Mouse (Mus musculus) midbrain, embryonic 13.5 days (tissue): ENCODE measurements around the gene Smtnl2. TPM values are rescaled to one million over a fixed set of nuclear protein-coding genes. Genes with fewer than 3 reads are reported as not detected.
"Not testable (repeated sequence)": the region's sequence is repeated elsewhere in the genome, so short reads cannot be mapped to it uniquely, and the experiment has no call there.

ENCODE experiments used
- ATAC-seq: fragments of 200-750 bp; cut with Nextera tagmentation; 2 replicates; pipeline ENCODE4 v1.8.0; 2017; ENCODE audit warnings: mild to moderate bottlenecking, moderate TSS enrichment, moderate library complexity
- H3K27ac ChIP-seq: fragments of 300-500 bp; sonication (generic); 2 replicates; pipeline ENCODE4 v1.5.1; 2015; ENCODE audit warnings: inconsistent platforms, mild to moderate bottlenecking, moderate library complexity
- H3K27me3 ChIP-seq: fragments of 300-500 bp; sonication (generic); 2 replicates; pipeline ENCODE4 v1.6.1; 2015; ENCODE audit warnings: mild to moderate bottlenecking, inconsistent platforms
- H3K36me3 ChIP-seq: fragments of 300-500 bp; sonication (generic); 2 replicates; pipeline ENCODE4 v1.6.1; 2015; ENCODE audit warnings: mild to moderate bottlenecking, inconsistent platforms
- H3K4me1 ChIP-seq: fragments of 300-500 bp; sonication (generic); replicated peaks from 2 replicates; pipeline ENCODE4 v1.6.1; 2015; ENCODE audit warnings: inconsistent platforms
- H3K4me2 ChIP-seq: fragments of 300-500 bp; sonication (generic); replicated peaks from 2 replicates; pipeline ENCODE4 v1.6.1; 2015; ENCODE audit warnings: moderate library complexity, mild to moderate bottlenecking, inconsistent platforms
- H3K4me3 ChIP-seq: fragments of 300-500 bp; sonication (generic); replicated peaks from 2 replicates; pipeline ENCODE4 v1.5.1; 2015; ENCODE audit warnings: mild to moderate bottlenecking, inconsistent platforms
- H3K9ac ChIP-seq: fragments of 300-500 bp; sonication (generic); replicated peaks from 2 replicates; pipeline ENCODE4 v1.6.1; 2015; ENCODE audit warnings: mild to moderate bottlenecking, inconsistent platforms
- H3K9me3 ChIP-seq: fragments of 300-500 bp; sonication (generic); 2 replicates; pipeline ENCODE4 v1.6.1; 2016; ENCODE audit warnings: mild to moderate bottlenecking, inconsistent platforms
- WGBS: fragments of 180-500 bp; shearing (Covaris S2); methylation state at CpG from one replicate; pipeline ENCODE4 v1.1.7; 2015; 5-methylcytosine and 5-hydroxymethylcytosine counted together
- polyA plus RNA-seq: library from polyadenylated mRNA; unstranded; fragments of >200 nt; fragmentation: Nextera tagmentation; extraction: Ambion mirVana; gene quantifications from 2 replicates; pipeline ENCODE4 v1.2.1, GENCODE M21; 2015

The Smtnl2 gene
- polyA plus RNA-seq, 1 experiment from 2014 or later: 3.2 TPM

DNA sequence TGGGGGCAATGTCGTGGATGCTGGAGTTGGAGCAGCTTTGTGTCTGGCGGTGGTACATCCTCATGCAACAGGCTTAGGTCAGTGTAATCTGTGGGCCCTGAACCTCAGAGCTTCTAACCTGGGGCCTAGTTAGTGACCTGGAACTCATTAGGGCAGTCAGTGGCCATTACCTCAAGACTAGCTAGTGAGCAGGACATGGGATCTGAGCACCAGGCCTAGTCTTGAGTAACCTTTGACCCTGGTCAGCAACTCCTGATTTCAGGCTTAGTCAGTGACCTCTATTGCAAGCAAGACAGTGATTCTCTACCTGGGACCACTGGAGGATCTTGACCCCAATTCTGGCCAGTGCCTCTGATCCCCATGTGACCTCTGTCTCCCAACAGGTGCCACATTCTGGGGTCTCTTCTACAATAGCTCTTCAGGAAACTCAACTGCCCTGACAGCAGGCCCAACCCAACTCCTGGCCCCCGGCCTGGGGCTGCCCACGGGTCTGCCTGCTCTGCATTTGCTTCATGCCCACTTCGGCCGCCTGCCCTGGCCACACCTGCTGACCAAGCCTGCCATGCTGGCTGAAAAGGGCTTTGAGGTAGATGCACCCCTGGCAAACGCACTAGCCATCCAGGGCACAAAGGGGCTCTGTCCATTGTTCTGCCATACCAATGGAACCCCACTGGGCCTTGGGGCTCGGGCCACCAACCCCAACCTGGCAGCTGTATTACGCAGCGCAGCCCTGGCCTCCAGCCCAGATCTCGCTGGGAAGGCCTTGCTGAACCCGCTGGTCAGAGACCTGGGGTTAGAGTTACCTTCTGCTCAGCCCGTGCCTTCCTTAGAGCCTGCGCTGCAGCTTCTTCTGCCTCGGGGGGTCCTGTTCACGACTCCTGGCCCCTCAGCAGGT, 25.5 kb upstream of the Smtnl2 start:
- no peak overlapping the region for H3K27ac ChIP-seq
- no peak for ATAC-seq
- H3K9ac ChIP-seq: no peak overlapping the region
- H3K4me2 ChIP-seq: no peak overlapping the region
- no peaks in the 10 kb centered on the region for H3K9me3 ChIP-seq
- H3K4me1 ChIP-seq: peaks cover 5% of the 10 kb centered on the region
- H3K27me3 ChIP-seq: no peaks in the 10 kb centered on the region
- WGBS: 84% methylated on average over 16 of the region's 16 CpGs
- H3K36me3 ChIP-seq: no peaks in the 10 kb centered on the region
- no peak overlapping the region for H3K4me3 ChIP-seq

DNA sequence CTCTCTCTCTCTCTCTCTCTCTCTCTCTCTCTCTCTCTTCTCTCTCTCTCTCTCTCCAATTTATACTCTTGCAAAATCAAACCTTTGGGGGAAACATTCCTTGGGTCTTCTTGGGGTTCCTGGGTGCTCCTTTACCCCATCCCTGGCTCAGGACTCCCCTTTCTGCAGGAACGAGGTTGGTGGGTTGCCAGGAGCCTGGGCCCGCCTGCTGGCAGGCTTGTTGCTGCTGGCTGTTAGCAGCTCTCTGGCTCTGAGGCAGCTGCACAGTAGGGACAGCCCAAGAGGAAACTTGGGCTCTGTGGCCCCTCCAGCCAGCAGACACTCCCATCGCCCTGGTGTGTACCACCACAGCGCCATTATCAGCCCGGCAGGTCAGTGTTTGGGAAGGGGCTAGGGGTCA, 24.8 kb upstream of the Smtnl2 start:
- no peaks in the 10 kb centered on the region for H3K4me1 ChIP-seq
- no peaks in the 10 kb centered on the region for H3K27me3 ChIP-seq
- no peaks in the 10 kb centered on the region for H3K9me3 ChIP-seq
- 80% methylated on average over 5 of the region's 5 CpGs for WGBS
- no peak overlapping the region for H3K4me2 ChIP-seq
- no peak overlapping the region for H3K4me3 ChIP-seq
- H3K36me3 ChIP-seq: no peaks in the 10 kb centered on the region
- no peak for ATAC-seq
- no peak overlapping the region for H3K27ac ChIP-seq
- no peak overlapping the region for H3K9ac ChIP-seq

DNA sequence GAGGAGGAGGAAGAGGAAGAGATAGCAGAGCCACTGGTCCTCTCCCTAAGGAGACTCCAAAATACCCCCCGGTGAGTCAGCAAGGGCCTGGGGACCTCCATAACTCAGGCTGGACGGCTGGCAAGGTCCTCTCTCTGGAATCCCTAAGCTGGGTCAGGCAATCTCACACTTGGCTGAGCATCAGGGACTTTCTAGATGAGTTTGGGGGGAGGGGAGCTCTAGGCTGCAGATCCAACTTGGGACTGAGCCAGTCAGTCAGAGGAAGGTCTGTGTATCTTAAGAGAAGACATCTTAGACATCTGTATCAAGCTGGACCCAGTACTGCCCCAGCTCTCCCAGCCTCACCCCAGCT, 24.2 kb upstream of the Smtnl2 start:
- no peak overlapping the region for H3K4me2 ChIP-seq
- H3K27me3 ChIP-seq: no peaks in the 10 kb centered on the region
- H3K4me1 ChIP-seq: no peaks in the 10 kb centered on the region
- H3K4me3 ChIP-seq: no peak overlapping the region
- no peak overlapping the region for H3K9ac ChIP-seq
- no peaks in the 10 kb centered on the region for H3K9me3 ChIP-seq
- H3K27ac ChIP-seq: no peak overlapping the region
- no peak for ATAC-seq
- H3K36me3 ChIP-seq: no peaks in the 10 kb centered on the region
- WGBS: 50% methylated on average over 2 of the region's 2 CpGs

DNA sequence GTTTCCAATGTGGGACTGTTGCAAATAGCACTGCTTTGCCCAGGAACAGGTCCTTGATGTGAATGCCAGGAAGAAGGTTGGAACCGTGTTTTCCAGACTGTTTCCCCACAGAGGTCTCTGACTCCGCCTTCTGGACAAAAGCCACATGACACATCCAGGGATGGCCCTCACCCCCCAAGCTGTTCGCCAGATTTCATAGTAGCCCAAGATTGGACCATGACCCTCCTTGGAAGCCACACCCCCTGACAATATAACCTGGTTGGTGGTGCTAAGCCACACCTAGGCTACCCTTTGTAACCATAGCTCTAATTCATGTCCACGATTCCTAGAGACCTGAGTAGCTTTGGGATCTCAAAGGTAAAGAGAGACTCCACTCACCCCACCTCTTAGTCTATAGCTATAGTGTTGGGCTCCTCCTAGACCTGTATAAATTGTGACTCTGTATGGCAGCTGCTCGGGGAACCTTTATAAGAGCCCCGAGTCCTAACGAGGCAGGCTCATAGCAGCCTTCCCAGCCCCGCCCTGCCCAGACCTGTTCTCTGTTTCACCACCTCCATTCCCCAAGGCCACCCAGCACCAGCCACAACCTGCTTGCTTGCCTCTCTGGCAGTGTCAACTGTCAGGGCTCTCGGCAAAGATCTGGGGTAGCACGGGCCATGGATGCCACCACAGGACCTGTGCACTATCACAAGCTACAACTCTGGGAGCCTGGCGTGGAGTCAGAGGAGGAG, 23.6 kb upstream of the Smtnl2 start, which contains the start of gene Ggt6:
Gene Ggt6 (plus strand): TSS at position 564 of the 731 bp plus-strand sequence.
- Histone ChIP-seq H3K27me3 (no peaks in the 10 kb centered on the region), H3K9ac (no peak within 1 kb of the TSS), H3K4me3 (no peak within 1 kb of the TSS), H3K9me3 (no peaks in the 10 kb centered on the region), H3K27ac (no peak within 1 kb of the TSS), H3K36me3 (no peaks in the 10 kb centered on the region), H3K4me1 (no peaks in the 10 kb centered on the region), H3K4me2 (no peak within 1 kb of the TSS)
- 72% methylated on average over 11 of the region's 11 CpGs for WGBS
- ATAC-seq: 0 out of 2 replicates have a peak, but pooled peaks have one; percentile 27

DNA sequence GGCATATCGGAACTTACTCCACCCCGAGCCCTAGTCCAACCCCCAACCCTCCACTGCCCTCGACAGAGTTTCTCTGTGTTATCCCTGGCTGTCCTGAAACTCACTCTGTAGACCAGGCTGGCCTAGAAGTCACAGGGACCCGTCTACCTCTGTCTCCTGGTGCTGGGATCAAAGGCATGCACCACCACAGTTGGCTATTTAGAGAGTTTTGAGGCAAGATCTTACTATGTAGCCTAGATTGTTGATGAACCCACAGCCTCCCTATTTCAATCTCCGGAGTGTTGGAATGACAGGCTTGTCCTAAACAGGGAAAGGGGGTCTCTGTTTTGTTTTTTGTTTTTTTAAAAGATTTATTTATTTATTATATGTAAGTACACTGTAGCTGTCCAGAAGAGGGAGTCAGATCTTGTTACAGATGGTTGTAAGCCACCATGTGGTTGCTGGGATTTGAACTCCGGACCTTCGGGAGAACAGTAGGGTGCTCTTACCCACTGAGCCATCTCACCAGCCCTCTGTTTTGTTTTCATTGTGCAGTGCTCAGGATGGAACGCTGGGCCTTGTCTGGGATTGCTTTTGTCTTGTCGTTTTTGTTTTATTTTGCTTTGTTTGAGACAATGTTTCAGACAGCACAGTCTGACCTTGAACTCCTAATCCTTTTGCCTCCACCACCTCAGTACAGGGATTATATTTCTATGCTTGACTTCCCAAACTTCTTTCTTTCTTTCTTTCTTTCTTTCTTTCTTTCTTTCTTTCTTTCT, 19.0 kb upstream of the Smtnl2 start:
- H3K4me1 ChIP-seq, H3K36me3 ChIP-seq, ATAC-seq, H3K4me2 ChIP-seq, H3K9ac ChIP-seq, H3K27me3 ChIP-seq, H3K27ac ChIP-seq, H3K4me3 ChIP-seq, H3K9me3 ChIP-seq: not testable (repeated sequence)
- 56% methylated on average over 9 of the region's 9 CpGs for WGBS

DNA sequence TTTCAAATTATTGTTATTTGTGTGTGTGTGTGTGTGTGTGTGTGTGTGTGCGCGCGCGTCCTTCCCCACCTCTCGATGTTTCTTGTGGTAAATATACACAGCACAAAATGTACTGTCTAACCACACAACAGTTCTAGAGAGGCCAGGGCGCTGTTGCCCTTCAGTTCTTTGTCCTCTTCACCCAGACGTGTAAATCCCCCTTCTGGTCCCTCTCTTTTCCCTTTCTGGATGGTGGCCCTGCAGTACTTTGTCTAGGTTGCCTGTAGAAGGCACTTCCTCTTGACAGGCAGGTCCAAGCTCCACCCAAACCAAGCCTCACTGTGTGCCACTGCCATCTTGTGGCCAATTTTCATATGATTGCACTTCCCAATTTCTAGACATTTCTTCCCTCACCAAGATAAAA, 17.8 kb upstream of the Smtnl2 start:
- Histone ChIP-seq H3K4me2 (peak overlapping the region; percentile 29; the same call in 1 of the 2 replicates), H3K4me1 (no peaks in the 10 kb centered on the region), H3K27me3 (no peaks in the 10 kb centered on the region), H3K36me3 (no peaks in the 10 kb centered on the region), H3K4me3 (no peak overlapping the region), H3K9ac (no peak overlapping the region), H3K27ac (no peak overlapping the region), H3K9me3 (no peaks in the 10 kb centered on the region)
- peak; percentile 75 for ATAC-seq
- 34% methylated on average over 7 of the region's 7 CpGs for WGBS

DNA sequence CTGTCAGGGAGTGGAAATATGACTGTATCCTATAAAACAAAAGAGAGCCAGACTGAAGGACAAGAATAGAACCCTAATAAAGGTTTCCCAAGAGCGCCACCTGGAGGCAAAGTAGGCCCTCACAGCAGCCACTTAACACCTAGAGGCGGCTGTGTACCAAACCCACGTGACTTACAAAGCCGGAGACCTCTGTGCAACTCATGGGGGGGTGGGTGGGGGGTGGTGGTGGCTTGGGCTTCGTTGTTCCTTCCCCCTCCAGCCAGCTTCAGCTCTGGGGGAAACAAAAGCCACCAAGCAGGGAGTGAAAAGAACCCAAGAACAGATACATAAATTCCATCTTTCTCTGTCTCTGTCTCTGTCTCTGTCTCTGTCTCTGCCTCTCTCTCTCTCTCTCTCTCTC, 17.2 kb upstream of the Smtnl2 start:
- Histone ChIP-seq H3K9ac (no peak overlapping the region), H3K27ac (no peak overlapping the region), H3K9me3 (no peaks in the 10 kb centered on the region), H3K4me2 (no peak overlapping the region), H3K36me3 (no peaks in the 10 kb centered on the region), H3K4me3 (no peak overlapping the region), H3K4me1 (no peaks in the 10 kb centered on the region), H3K27me3 (no peaks in the 10 kb centered on the region)
- no peak for ATAC-seq
- 0% methylated on average over 5 of the region's 5 CpGs for WGBS

DNA sequence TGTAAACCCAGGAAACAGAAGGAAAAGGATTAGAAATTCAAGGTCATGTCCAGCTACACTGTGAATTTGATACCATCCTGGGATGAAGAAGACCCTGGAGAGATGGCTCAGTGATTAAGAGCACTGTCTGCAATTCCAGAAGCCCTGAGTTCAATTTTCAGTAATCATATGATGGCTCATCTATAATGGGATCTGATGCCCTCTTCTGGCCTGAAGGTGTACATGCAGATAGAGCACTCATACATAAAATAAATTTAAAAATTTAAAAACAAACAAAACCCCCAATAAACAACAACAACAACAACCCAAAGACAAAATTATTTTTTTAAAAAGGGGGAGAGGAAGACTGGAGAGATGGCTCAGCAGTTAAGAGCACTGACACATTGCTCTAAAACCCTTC, 15.4 kb upstream of the Smtnl2 start:
- Histone ChIP-seq H3K27me3 (no peaks in the 10 kb centered on the region), H3K9ac (no peak overlapping the region), H3K27ac (no peak overlapping the region), H3K36me3 (no peaks in the 10 kb centered on the region), H3K9me3 (no peaks in the 10 kb centered on the region), H3K4me1 (no peaks in the 10 kb centered on the region), H3K4me2 (no peak overlapping the region), H3K4me3 (no peak overlapping the region)
- ATAC-seq: no peak

DNA sequence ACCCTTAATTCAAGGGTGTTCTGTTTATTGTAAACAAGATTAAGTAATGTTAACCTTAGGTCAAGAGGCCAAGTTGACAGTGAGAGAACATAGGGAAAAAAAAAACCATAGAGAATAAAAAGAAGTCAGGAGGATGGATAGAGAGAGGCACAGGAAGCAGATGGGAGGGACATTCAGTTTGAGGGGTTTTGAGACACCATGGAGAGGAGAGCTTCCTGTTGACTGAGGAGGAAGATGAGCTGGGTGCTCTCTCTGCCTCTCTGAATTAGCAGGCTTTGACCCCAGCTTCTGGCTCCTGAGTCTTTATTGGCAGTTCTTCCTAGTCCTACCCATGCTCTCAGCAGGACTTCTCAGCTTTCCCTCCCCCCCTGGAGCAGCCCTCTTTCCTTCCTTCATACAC, 13.7 kb upstream of the Smtnl2 start:
- Histone ChIP-seq H3K27ac (no peak overlapping the region), H3K36me3 (no peaks in the 10 kb centered on the region), H3K4me3 (no peak overlapping the region), H3K4me2 (no peak overlapping the region), H3K9me3 (no peaks in the 10 kb centered on the region), H3K9ac (no peak overlapping the region), H3K4me1 (no peaks in the 10 kb centered on the region), H3K27me3 (no peaks in the 10 kb centered on the region)
- ATAC-seq: no peak

DNA sequence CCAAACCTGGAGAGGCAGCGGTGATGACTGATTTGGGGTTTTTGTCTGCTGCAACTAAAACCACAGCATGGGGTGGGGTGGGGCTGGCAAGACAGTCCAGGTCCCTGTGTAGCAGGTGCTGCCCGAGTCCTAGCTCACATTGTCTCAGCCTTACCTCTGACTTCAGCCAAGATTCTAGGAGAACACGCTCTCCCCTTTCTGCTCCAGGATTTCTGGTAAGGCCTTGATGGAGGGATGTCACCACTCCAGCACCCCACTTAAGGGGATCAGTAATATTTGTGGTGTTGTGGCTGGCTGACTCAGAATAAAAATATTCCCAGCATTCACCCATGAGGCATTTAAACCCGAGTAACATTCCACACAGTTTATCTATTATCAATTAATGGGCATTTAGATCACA, 12.2 kb upstream of the Smtnl2 start:
- H3K36me3 ChIP-seq: no peaks in the 10 kb centered on the region
- no peak overlapping the region for H3K9ac ChIP-seq
- no peaks in the 10 kb centered on the region for H3K4me1 ChIP-seq
- no peak overlapping the region for H3K27ac ChIP-seq
- no peaks in the 10 kb centered on the region for H3K9me3 ChIP-seq
- 85% methylated on average over 4 of the region's 4 CpGs for WGBS
- no peak overlapping the region for H3K4me2 ChIP-seq
- no peaks in the 10 kb centered on the region for H3K27me3 ChIP-seq
- no peak overlapping the region for H3K4me3 ChIP-seq
- ATAC-seq: no peak

DNA sequence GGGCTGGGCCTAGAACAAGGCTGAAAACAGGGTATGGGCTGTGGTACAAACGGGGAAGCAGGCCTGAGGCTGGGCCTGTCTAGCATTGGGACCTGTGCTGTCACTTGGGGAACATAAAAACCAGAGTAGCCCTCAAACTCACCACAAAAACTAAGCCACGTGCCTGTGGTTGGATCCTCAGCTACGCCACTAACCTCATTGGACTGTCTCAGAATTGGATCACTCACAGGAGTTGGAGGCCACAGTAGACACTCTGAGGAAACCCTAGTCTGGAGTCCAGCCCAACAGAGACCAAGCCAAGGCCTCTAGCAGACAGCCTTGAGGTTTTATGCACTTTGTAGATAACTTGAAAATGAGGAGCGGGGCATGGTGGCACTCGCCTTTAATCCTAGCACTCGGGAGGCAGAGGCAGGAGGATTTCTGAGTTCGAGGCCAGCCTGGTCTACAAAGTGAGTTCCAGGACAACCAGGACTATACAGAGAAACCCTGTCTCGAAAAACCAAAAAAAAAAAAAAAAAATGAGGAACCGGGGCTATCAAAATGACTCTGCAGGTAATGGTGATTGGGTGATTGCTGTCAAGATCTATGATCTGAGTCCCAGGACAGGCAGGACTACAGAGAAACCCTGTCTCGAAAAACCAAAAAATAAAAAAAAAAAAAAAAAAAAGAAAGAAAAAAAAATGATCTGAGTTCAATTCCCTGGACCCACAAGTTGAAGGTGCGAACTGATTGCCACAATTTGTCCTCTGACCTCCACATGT, 10.2 kb upstream of the Smtnl2 start:
- H3K9me3 ChIP-seq: no peaks in the 10 kb centered on the region
- H3K36me3 ChIP-seq: no peaks in the 10 kb centered on the region
- no peaks in the 10 kb centered on the region for H3K27me3 ChIP-seq
- peaks cover 15% of the 10 kb centered on the region for H3K4me1 ChIP-seq
- no peak overlapping the region for H3K4me3 ChIP-seq
- WGBS: 93% methylated on average over 11 of the region's 11 CpGs
- no peak overlapping the region for H3K4me2 ChIP-seq
- no peak overlapping the region for H3K9ac ChIP-seq
- no peak for ATAC-seq
- H3K27ac ChIP-seq: no peak overlapping the region
